Mouse (Mus musculus): Measurements from ENCODE around the gene Dapk2. TPM values are rescaled to one million over a fixed set of nuclear protein-coding genes. Genes with fewer than 3 reads are reported as not detected.
A peak's percentile ranks its signal among the peaks of the same experiment; 100 is the strongest.

The Dapk2 gene
- polyA plus RNA-seq, 1 experiment from 2014 or later, result 3.6 TPM

GRCm38 (mm10) chr9:66153594-66153993 lies 4.4 kb upstream of the Dapk2 start:
- no peak for DNase-seq (ENCODE audit: low spot score)
- H3K9me3 ChIP-seq (replicated peaks), result no peaks in the 10 kb centered on the region

DNA sequence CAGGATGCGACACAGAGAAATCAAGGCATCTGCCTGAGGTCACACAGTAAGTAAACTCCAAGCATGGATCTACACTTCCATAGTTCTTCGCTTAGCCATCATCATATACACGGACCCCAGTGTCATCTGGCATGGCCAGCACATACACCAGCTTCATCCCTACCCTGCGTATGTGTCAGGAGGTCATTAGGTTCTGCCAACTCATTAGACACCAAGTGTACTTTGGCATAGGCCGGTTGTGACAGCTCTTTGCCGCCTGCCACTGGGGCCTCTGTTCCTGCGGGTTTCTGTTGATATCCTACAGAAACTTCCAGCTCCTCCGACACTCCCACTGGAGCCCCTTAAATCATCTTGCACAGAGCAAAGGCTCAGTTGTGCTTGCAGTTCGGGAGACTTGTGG lies 4.0 kb upstream of the Dapk2 start:
- WGBS, result 92% methylated on average over 9 of the region's 9 CpGs
- Histone ChIP-seq H3K9me3 (replicated peaks) (no peaks in the 10 kb centered on the region), H3K4me3 (no peak overlapping the region), H3K4me1 (peaks cover 17% of the 10 kb centered on the region), H3K36me3 (no peaks in the 10 kb centered on the region), H3K27ac (no peak overlapping the region), H3K27me3 (ENCODE audit: low read depth, poor library complexity, severe bottlenecking) (peaks cover 41% of the 10 kb centered on the region)
- no peak for DNase-seq (ENCODE audit: low spot score)

More at GRCm38 (mm10) chr9:66153594-66153993, 4.4 kb upstream of the Dapk2 start:
- Histone ChIP-seq H3K27me3 (ENCODE audit: low read depth, poor library complexity, severe bottlenecking) (peaks cover 37% of the 10 kb centered on the region), H3K36me3 (no peaks in the 10 kb centered on the region), H3K4me1 (peaks cover 16% of the 10 kb centered on the region), H3K4me3 (no peak overlapping the region), H3K27ac (no peak overlapping the region)
- 89% methylated on average over 6 of the region's 6 CpGs for WGBS

DNA sequence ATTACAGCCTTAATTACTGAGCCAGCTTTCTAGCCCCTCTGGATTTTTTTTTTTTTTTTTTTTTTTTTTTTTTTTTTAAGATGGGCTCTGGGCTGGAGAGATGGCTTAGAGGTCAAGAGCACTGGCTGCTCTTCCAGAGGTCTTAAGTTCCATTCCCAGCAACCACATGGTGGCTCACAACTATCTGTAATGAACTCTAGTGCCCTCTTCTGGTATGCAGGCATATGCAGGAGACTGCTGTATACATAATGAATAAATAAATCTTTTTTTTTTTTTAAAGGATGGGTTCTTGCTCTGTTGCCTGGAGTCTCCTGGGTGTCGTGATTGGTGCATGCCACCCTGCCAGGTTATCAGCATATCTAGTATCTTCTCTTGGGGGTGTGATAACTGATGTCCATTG lies 2.5 kb upstream of the Dapk2 start:
- Histone ChIP-seq H3K27ac (no peak overlapping the region), H3K4me1 (peaks cover 17% of the 10 kb centered on the region), H3K9me3 (replicated peaks) (no peaks in the 10 kb centered on the region), H3K4me3 (no peak overlapping the region), H3K27me3 (ENCODE audit: low read depth, poor library complexity, severe bottlenecking) (peaks cover 49% of the 10 kb centered on the region), H3K36me3 (no peaks in the 10 kb centered on the region)
- no peak for DNase-seq (ENCODE audit: low spot score)
- WGBS, result 94% methylated on average over 1 of the region's 1 CpGs

- no peak for DNase-seq (ENCODE audit: low spot score)
- Histone ChIP-seq H3K4me3 (peak overlapping the region; percentile 58; the same call in 1 of the 2 replicates), H3K36me3 (no peaks in the 10 kb centered on the region), H3K27ac (no peak overlapping the region), H3K27me3 (ENCODE audit: low read depth, poor library complexity, severe bottlenecking) (peaks cover 35% of the 10 kb centered on the region), H3K9me3 (replicated peaks) (no peaks in the 10 kb centered on the region), H3K4me1 (peaks cover 14% of the 10 kb centered on the region)
- WGBS, result 88% methylated on average over 6 of the region's 6 CpGs
Observed at GRCm38 (mm10) chr9:66158885-66159430, 935 bp downstream of the Dapk2 start.

DNA sequence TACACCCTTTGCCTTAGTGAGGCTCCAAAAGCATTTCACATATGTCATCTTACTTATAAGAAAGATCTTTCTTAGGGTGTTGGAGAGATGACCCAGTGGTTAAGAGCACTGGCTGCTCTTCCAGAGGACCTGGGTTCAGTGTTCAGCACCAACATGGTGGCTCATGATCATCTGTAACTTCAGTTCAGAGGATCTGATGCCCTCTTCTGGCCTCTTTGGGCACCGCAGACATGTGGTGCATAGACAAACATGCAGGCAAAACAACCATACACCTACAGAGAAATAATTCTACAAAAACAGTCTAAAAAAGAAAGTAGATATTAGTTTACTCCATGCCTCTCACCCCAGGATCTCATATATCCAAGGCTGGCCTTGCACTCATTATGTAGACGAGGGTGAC lies 2.1 kb downstream of the Dapk2 start:
- no peak for DNase-seq (ENCODE audit: low spot score)
- Histone ChIP-seq H3K4me3 (no peak overlapping the region), H3K27me3 (ENCODE audit: low read depth, poor library complexity, severe bottlenecking) (peaks cover 35% of the 10 kb centered on the region), H3K27ac (no peak overlapping the region), H3K36me3 (no peaks in the 10 kb centered on the region), H3K9me3 (replicated peaks) (no peaks in the 10 kb centered on the region), H3K4me1 (peaks cover 14% of the 10 kb centered on the region)
- WGBS, result 96% methylated on average over 2 of the region's 2 CpGs

DNA sequence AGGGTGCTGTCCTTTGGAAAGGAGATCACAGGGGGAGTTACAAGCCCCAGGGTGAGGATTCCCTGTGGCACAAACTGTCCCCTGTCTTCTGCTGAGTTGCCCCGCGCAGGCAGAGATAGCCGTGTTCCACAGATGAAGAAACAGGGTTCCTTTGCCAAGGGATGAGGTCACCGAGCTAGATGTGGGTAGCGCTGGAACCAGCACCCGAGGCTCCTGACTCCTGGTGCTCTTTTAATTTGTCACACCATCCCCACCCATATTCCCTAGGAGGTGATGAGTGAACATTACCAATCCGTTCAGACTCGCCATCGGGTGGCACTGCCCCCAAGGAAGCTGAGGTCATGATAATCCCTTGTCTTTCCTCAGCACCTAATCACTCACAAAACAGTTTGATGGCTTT lies 5.0 kb downstream of the Dapk2 start:
- WGBS, result 81% methylated on average over 9 of the region's 9 CpGs
- no peak overlapping the region for H3K27ac ChIP-seq

DNA sequence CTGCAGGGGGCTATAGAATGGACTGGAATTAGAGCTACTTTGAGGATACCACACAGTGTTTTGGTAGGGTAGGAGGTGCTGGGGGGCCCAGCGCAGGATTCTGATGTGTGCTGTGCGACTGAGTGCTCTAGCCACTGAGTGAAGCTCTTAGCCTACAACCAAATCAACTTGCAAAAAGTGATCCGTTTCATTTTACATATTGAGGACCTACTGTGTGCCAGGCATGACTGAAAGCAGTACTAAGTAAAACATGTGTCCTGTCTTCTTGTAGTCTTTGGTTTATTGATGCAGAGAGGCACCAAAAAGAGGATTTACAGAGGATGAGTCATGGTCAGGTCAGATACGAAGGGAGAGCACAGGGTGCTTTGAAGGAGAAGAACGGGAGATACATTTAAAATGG lies 9.2 kb downstream of the Dapk2 start:
- H3K27ac ChIP-seq, result no peak overlapping the region

More for the DNA sequence above, 5.0 kb downstream of the Dapk2 start:
- Histone ChIP-seq H3K36me3 (no peaks in the 10 kb centered on the region), H3K9me3 (replicated peaks) (no peaks in the 10 kb centered on the region), H3K4me1 (peaks cover 13% of the 10 kb centered on the region), H3K4me3 (no peak overlapping the region), H3K27me3 (ENCODE audit: low read depth, poor library complexity, severe bottlenecking) (peaks cover 19% of the 10 kb centered on the region)
- no peak for DNase-seq (ENCODE audit: low spot score)

GRCm38 (mm10) chr9:66168233-66168632 lies 10.2 kb downstream of the Dapk2 start:
- Histone ChIP-seq H3K4me1 (0 out of 2 replicates have a peak, but pooled peaks cover 6% of the 10 kb centered on the region), H3K36me3 (no peaks in the 10 kb centered on the region)
- DNase-seq (ENCODE audit: low spot score), result no peak

More for the DNA sequence above, 9.2 kb downstream of the Dapk2 start:
- WGBS, result 89% methylated on average over 5 of the region's 5 CpGs
- 0 out of 2 replicates have a peak, but pooled peaks cover 6% of the 10 kb centered on the region for H3K4me1 ChIP-seq
- no peaks in the 10 kb centered on the region for H3K27me3 ChIP-seq (ENCODE audit: low read depth, poor library complexity, severe bottlenecking)
- DNase-seq (ENCODE audit: low spot score), result no peak
- no peaks in the 10 kb centered on the region for H3K36me3 ChIP-seq
- no peaks in the 10 kb centered on the region for H3K9me3 ChIP-seq (replicated peaks)
- H3K4me3 ChIP-seq, result no peak overlapping the region

DNA sequence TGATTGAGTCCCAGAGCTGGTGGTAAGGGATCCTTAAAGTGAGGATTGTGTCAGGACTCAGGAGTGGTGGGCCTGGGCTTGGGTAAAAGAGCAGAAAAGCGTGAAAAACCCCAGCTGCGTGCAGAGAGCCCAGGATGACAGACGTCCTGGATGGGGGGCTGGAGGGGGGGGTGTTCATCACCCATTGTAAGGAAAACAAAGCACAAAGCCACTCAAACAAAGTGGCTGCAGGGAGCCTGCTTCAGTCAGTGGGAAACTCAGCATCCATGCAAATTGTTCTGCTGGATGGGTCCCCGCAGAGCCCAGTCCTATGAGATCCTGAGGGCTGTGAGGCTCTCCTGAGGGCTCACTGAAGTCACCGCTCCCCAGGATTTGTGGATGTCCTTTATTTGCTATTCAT lies 12.5 kb downstream of the Dapk2 start:
- H3K4me3 ChIP-seq, result no peak overlapping the region
- no peak overlapping the region for H3K27ac ChIP-seq
- H3K27me3 ChIP-seq (ENCODE audit: low read depth, poor library complexity, severe bottlenecking), result no peaks in the 10 kb centered on the region
- 0 out of 2 replicates have a peak, but pooled peaks cover 6% of the 10 kb centered on the region for H3K4me1 ChIP-seq
- H3K9me3 ChIP-seq (replicated peaks), result no peaks in the 10 kb centered on the region
- DNase-seq (ENCODE audit: low spot score), result no peak
- no peaks in the 10 kb centered on the region for H3K36me3 ChIP-seq
- 47% methylated on average over 5 of the region's 5 CpGs for WGBS

More at GRCm38 (mm10) chr9:66168233-66168632, 10.2 kb downstream of the Dapk2 start:
- WGBS, result 0% methylated on average over 1 of the region's 1 CpGs
- H3K27me3 ChIP-seq (ENCODE audit: low read depth, poor library complexity, severe bottlenecking), result no peaks in the 10 kb centered on the region
- H3K9me3 ChIP-seq (replicated peaks), result no peaks in the 10 kb centered on the region
- H3K4me3 ChIP-seq, result no peak overlapping the region
- no peak overlapping the region for H3K27ac ChIP-seq

- no peaks in the 10 kb centered on the region for H3K27me3 ChIP-seq (ENCODE audit: low read depth, poor library complexity, severe bottlenecking)
- 85% methylated on average over 12 of the region's 12 CpGs for WGBS
- no peak overlapping the region for H3K4me3 ChIP-seq
- no peaks in the 10 kb centered on the region for H3K9me3 ChIP-seq (replicated peaks)
- no peak for DNase-seq (ENCODE audit: low spot score)
- 0 out of 2 replicates have a peak, but pooled peaks cover 6% of the 10 kb centered on the region for H3K4me1 ChIP-seq
- no peaks in the 10 kb centered on the region for H3K36me3 ChIP-seq
- H3K27ac ChIP-seq, result no peak overlapping the region
Observed at GRCm38 (mm10) chr9:66171275-66171921, 13.4 kb downstream of the Dapk2 start.

DNA sequence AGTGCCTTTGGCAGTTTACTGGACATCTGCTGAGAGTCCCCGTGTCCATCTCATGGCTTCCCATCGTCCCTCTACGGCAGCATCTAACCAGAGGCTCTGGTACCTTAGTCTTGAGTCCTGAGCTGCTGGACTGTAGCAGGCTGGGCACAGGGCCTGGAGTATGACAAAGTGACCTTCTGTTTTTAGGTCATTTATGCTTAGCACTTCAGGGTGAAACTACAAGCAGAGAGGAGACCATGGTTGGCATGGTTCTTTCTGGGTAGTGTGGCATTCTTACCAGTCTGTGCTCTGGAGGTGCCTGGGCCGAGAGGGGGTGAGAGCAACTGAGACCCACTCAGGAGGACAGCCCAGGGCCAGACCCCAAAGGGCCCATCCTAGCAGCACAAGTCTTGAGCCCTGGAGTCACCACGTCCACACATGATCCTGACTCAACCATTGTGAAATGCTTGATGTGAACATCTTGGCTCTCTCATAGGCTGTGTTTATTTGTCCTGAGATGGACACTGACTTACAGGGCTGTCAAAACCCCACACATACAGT lies 15.4 kb downstream of the Dapk2 start:
- no peak overlapping the region for H3K27ac ChIP-seq
- H3K4me3 ChIP-seq, result no peak overlapping the region
- no peak for DNase-seq (ENCODE audit: low spot score)
- no peaks in the 10 kb centered on the region for H3K27me3 ChIP-seq (ENCODE audit: low read depth, poor library complexity, severe bottlenecking)
- 94% methylated on average over 5 of the region's 5 CpGs for WGBS
- no peaks in the 10 kb centered on the region for H3K4me1 ChIP-seq
- H3K36me3 ChIP-seq, result no peaks in the 10 kb centered on the region
- H3K9me3 ChIP-seq (replicated peaks), result no peaks in the 10 kb centered on the region

DNA sequence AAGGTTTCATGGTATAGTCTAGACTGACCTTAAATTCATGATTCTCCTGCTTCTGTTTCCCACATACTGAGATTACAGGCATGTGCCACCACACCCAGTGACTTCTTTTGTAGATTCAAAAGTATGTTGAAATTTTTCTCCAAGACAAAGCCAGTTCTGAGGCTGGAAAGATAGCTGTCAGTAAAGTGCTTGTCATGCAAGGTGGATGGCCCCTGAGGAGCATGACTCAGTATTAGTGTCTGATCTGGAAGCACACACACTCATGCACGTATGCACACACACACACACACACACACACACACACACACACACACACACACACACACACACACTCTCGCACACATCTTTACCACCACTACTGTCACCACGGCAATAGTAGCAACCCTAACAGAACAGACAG lies 17.0 kb downstream of the Dapk2 start:
- Histone ChIP-seq H3K4me1 (no peaks in the 10 kb centered on the region), H3K27ac (no peak overlapping the region), H3K4me3 (no peak overlapping the region), H3K27me3 (ENCODE audit: low read depth, poor library complexity, severe bottlenecking) (no peaks in the 10 kb centered on the region), H3K9me3 (replicated peaks) (no peaks in the 10 kb centered on the region), H3K36me3 (no peaks in the 10 kb centered on the region)
- DNase-seq (ENCODE audit: low spot score), result no peak
- WGBS, result 91% methylated on average over 3 of the region's 3 CpGs

DNA sequence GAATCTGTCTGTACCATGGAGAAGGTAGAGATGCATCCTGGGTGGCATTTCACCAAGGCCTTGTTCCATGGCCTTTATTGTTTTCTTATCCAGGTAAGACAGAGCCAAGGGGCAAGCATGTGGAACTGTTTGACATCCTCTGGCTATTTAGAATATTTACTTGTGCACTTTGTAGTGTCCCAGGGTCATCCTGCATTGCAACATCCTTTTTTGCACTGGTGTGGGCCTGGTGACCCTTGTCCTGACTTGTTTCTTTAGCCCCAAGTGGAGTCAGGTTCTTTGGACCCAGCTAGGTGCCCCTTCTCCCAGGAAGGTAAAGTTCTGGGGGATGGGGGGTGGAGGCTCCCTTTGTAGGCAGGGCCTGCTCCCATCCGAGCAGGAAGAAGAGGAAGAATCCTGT lies 20.0 kb downstream of the Dapk2 start:
- H3K4me1 ChIP-seq, result peaks cover 16% of the 10 kb centered on the region
- H3K4me3 ChIP-seq, result no peak overlapping the region
- H3K9me3 ChIP-seq (replicated peaks), result no peaks in the 10 kb centered on the region
- no peak for DNase-seq (ENCODE audit: low spot score)
- no peaks in the 10 kb centered on the region for H3K27me3 ChIP-seq (ENCODE audit: low read depth, poor library complexity, severe bottlenecking)
- no peak overlapping the region for H3K27ac ChIP-seq
- WGBS, result 45% methylated on average over 1 of the region's 1 CpGs
- H3K36me3 ChIP-seq, result no peaks in the 10 kb centered on the region
